Mouse (Mus musculus): ENCODE results near the gene Csf2ra. TPM values are rescaled to one million over a fixed set of nuclear protein-coding genes. Genes with fewer than 3 reads are reported as not detected.
"Not testable (repeated sequence)": the region's sequence is repeated elsewhere in the genome, so short reads cannot be mapped to it uniquely, and the experiment has no call there.

Csf2ra gene
- polyA plus RNA-seq, 1 experiment from 2014 or later = 9.9 TPM

DNA sequence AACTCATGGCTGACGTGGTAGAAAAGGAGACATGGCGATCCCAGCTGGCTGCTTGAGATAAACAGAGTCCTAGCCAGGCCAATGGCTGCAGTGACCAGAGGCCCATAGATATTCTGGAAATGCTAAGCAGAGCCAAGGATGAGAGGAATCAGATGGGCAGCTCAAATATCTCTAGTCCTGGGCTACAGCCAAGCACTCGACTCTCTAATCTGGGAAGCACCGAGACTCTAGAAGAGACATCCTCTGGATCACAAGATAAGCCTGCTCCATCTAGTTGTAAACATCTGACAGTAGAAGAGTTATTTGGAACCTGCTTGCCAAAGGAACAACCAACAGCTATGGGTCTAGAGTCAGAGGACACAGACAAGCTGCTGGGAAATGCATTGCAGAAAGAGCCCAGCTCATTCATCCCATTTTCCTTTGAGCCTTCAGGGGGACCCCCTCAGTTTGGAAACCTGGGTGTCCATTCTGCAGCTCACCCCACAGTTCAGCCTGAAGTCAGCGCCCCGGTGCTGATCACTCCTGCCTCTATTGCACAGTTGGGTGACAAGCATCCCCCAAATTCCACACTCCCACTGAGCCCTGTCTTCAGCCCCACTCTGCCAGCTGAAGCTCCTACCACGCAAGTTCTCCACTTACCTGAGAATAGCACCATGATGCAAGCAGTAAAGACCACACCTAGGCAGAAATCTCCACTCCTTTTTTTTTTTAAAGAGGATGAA, 28.1 kb upstream of the Csf2ra start:
- 68% methylated on average over 7 of the region's 7 CpGs for WGBS (ENCODE audit: insufficient replicate concordance)
- Histone ChIP-seq H3K9me3 (replicated peaks) (no peaks in the 10 kb centered on the region), H3K27ac (no peak overlapping the region), H3K36me3 (no peaks in the 10 kb centered on the region), H3K4me3 (replicated peaks) (no peak overlapping the region), H3K4me1 (replicated peaks) (no peaks in the 10 kb centered on the region), H3K9ac (no peak overlapping the region), H3K4me2 (no peak overlapping the region), H3K27me3 (no peaks in the 10 kb centered on the region)
- DNase-seq (no peak), ATAC-seq (ENCODE audit: low read depth) (no peak)

DNA sequence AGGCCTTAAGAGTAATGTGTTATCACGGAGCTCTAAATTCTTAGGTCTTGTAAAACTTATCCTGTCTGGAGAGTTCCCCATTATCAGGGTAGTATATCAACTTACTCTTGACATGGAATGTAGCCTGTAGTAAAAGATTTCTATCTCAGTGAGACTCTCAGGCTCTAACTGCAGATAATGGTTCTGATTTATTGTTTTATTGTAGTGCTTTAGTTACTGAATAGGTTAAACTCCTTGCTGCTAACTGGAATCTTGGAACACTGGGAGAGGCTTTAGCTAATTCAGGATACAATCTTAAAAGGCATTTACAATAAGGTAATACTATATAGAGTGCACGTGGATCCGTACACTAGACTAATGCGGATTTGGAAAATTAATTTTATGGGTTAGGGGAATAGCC, 19.1 kb upstream of the Csf2ra start:
- not testable (repeated sequence) for H3K27ac ChIP-seq; H3K4me3 ChIP-seq (replicated peaks); H3K9me3 ChIP-seq (replicated peaks); H3K4me1 ChIP-seq (replicated peaks); DNase-seq; ATAC-seq (ENCODE audit: low read depth); H3K4me2 ChIP-seq; H3K36me3 ChIP-seq; H3K9ac ChIP-seq; H3K27me3 ChIP-seq
- WGBS (ENCODE audit: insufficient replicate concordance) = 72% methylated on average over 4 of the region's 4 CpGs

DNA sequence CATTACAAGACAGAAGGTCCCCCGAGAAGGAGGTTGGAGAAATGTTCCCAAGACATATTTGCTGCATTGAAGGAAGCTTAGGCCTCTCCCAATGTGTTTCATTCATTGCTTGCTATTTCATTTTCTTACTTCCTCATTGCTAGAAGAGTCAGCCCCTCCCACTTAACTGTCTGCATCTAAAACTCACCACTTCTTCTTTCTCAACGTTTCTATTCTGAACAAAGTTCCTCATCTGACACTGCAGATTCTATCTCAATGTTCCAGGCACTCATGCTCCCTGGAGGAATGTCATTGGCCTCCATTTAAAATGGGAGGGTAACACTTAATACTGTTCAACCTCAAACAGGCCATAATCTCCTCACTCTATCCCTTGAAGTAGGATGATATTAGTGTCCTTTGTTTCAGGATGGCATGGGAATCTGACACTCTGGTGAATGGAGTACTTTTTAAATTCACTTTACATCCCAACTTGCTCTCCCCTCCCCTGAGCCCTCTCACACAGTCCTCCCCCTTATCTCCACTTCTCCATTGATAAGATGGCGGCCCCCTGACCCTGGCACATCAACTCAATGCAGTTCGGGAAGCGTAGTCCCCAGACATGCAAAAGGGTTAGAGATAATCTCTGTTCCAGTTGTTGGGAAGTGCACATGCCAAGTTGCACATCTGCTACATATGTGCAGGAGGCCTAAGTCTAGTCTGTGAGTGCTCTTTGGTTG, 16.6 kb upstream of the Csf2ra start:
- no peaks in the 10 kb centered on the region for H3K4me1 ChIP-seq (replicated peaks)
- no peak overlapping the region for H3K27ac ChIP-seq
- ATAC-seq (ENCODE audit: low read depth) (no peak), DNase-seq (no peak)
- H3K27me3 ChIP-seq = no peaks in the 10 kb centered on the region
- no peak overlapping the region for H3K9ac ChIP-seq
- H3K36me3 ChIP-seq = no peaks in the 10 kb centered on the region
- no peak overlapping the region for H3K4me3 ChIP-seq (replicated peaks)
- no peak overlapping the region for H3K4me2 ChIP-seq
- WGBS (ENCODE audit: insufficient replicate concordance) = 41% methylated on average over 5 of the region's 5 CpGs
- no peaks in the 10 kb centered on the region for H3K9me3 ChIP-seq (replicated peaks)

DNA sequence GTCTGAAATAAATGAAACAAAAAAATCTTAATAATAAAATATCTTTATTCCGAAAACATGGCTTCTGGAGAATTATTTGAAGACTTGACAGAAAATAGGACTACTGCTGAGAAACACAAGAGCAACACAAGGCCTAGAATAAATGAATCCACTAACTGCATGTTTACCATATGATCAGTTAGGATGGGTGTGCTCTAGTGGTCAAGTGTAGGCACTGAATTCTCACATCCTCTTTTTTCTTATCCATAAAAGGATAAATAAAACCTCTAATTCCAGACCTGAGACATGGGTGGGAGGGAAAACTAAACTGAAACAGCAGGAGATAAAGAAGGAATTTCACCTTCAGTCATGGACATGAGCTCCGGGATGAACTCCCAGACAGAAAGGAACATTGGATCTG, 9.7 kb upstream of the Csf2ra start:
- Histone ChIP-seq H3K9ac (no peak overlapping the region), H3K4me2 (no peak overlapping the region), H3K9me3 (replicated peaks) (no peaks in the 10 kb centered on the region), H3K27ac (no peak overlapping the region), H3K36me3 (no peaks in the 10 kb centered on the region), H3K4me3 (replicated peaks) (no peak overlapping the region), H3K27me3 (no peaks in the 10 kb centered on the region), H3K4me1 (replicated peaks) (no peaks in the 10 kb centered on the region)
- ATAC-seq (ENCODE audit: low read depth) (no peak), DNase-seq (no peak)
- WGBS (ENCODE audit: insufficient replicate concordance) = 57% methylated on average over 2 of the region's 2 CpGs

DNA sequence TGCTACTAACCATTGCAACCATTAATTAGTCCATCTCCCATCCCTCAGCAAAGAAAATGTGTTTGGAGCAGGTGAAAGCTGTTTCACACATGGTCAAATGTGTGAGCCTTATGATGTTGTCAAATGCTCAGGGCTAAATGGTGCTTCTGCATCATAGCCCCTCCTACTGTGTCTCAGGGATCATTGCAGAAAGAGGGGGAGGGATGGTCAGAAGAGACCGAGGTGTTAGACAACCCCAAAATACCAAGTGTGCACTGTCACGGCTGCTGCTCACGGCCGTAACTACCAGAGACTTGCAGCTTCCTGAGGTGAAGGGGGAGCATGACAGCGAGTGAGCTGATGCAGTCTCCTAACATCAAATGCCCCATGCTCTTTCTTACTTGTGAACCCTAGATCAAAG, 6.3 kb upstream of the Csf2ra start:
- no peak for DNase-seq
- Histone ChIP-seq H3K4me1 (replicated peaks) (no peaks in the 10 kb centered on the region), H3K27me3 (no peaks in the 10 kb centered on the region), H3K4me2 (no peak overlapping the region), H3K4me3 (replicated peaks) (no peak overlapping the region), H3K9ac (no peak overlapping the region), H3K36me3 (no peaks in the 10 kb centered on the region), H3K9me3 (replicated peaks) (no peaks in the 10 kb centered on the region), H3K27ac (no peak overlapping the region)
- 54% methylated on average over 5 of the region's 5 CpGs for WGBS (ENCODE audit: insufficient replicate concordance)
- no peak for ATAC-seq (ENCODE audit: low read depth)

DNA sequence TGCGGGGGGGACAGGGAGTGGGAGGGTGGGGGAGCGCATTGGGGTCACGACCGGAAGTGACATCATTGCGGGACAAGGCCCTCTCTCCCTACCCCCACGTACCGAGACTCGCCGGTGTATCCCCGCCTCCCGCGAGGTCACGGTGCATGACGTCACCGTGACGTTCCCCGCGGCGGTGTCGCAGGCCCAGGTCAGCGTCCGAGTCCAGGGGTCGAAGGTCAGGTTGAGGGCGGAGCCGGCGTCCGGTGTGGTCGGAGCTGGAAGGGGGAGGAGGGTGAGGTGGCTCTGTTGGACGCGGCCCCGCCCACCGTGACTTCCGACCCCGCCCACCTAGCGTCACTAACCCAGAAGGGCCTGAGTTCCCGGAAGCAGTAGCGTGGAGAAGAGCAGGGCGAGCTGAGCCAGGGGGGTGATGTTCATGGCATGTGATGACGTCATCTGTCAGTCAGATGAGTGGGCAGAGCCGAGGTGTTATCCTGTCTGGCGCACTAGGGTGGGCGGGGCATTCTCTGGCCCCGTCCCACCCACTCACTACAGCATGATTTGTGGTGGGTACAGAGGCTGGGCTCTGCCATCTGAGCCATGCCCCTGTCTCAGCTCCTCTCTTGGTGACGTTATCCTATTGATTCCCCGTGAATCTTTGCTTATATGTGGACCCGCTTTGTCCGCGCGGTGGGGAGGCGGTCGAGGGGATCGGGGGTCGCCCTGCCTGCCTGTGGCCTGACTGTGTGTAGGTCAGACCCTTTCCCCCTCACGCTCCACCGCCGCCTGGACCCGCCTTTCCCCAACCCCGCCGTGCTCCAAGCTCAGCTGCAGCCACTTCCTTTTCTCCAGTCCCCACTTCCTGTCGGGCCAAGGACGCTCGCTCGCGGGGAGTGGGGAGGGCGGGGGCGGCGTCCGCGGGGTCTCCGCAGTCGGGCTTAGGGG, 1.0 kb downstream of the Csf2ra start:
- Histone ChIP-seq H3K9me3 (replicated peaks) (peaks cover 10% of the 10 kb centered on the region; the same call in 1 of the 2 replicates), H3K27ac (peak overlapping the region; percentile 81), H3K27me3 (peaks cover 4% of the 10 kb centered on the region; the same call in 1 of the 2 replicates), H3K4me2 (peak overlapping the region; percentile 74), H3K9ac (peak overlapping the region; percentile 39), H3K4me3 (replicated peaks) (peak overlapping the region; percentile 61), H3K4me1 (replicated peaks) (peaks cover 31% of the 10 kb centered on the region), H3K36me3 (no peaks in the 10 kb centered on the region)
- ATAC-seq (ENCODE audit: low read depth) = peak; percentile 81
- WGBS (ENCODE audit: insufficient replicate concordance) = 1% methylated on average over 71 of the region's 71 CpGs
- DNase-seq = peak; percentile 80

DNA sequence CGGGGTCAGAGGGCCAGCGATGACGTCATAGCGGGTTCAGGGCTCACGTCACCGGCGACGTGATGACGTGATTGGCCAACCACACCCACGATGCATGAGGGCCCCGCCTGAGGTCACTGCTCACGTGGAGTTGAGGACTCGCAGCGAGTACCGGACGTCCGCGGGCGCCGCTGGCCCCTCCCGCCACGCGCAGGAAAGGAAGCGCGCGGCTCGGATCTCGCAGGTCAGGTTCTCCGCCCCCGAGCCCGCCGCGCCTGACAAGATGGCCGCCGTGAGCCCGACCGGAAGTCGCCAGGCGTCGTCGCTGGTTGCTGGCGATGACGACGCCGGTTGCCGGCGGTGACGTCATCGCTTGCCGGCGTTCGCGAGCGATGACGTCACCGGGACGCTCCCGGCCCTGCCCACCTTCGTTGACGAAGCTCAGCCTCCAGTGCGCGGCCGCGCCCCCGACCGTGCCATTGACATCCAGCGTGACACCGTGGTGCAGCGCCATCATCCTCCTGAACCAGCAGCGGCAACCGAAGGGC, 1.8 kb downstream of the Csf2ra start:
- H3K4me2 ChIP-seq = peak overlapping the region; percentile 74
- H3K4me3 ChIP-seq (replicated peaks) = peak overlapping the region; percentile 61
- peaks cover 10% of the 10 kb centered on the region; the same call in 1 of the 2 replicates for H3K9me3 ChIP-seq (replicated peaks)
- DNase-seq (no peak), ATAC-seq (ENCODE audit: low read depth) (peak; percentile 6; the same call in 1 of the 2 replicates)
- peaks cover 31% of the 10 kb centered on the region for H3K4me1 ChIP-seq (replicated peaks)
- H3K27ac ChIP-seq = peak overlapping the region; percentile 81
- WGBS (ENCODE audit: insufficient replicate concordance) = 2% methylated on average over 62 of the region's 71 CpGs
- H3K27me3 ChIP-seq = peaks cover 4% of the 10 kb centered on the region; the same call in 1 of the 2 replicates
- no peaks in the 10 kb centered on the region for H3K36me3 ChIP-seq
- no peak overlapping the region for H3K9ac ChIP-seq

DNA sequence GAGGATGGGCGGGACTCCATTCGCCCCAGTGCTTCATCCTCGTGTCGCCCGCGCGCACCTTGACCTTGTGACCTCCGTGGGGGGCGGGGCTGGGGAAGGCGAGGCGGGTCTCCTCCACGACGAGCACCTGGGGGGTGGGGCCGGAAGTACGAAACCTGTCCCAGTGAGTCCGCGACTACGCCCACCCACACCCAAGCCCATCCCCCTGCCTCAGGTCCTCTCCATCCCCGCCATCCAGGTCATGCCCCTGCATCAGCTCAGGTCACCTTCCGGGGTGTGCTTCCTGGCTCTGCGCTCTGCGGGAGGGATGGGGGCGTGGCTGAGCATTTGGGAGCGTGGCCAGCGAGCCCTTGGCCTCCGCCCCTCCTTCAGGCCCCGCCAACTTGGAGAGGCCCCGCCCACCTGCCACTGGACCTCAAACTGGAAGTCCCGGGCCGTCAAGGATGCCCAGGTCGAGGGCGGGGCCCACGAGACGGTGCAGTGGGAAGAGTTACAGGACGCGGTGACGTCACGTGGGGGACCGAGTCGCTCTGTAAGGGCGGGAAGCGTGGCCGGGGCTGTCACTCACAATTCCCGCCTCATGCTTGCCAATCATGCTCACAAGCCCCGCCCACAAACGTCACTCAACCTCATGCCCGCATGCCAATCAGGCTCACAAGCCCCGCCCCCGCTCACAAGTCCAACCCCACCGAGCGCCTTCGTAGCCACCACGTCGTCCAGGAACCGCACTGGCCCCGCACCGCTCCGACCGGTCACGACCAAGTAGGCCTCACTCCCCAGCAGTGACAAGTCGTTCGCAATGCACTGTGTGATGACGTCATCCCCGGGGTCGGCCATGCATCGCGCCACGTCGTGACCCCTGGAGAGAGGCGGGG, 2.5 kb downstream of the Csf2ra start:
- Histone ChIP-seq H3K4me1 (replicated peaks) (peaks cover 31% of the 10 kb centered on the region), H3K4me2 (peak overlapping the region; percentile 74), H3K36me3 (no peaks in the 10 kb centered on the region), H3K27ac (peak overlapping the region; percentile 81), H3K27me3 (peaks cover 6% of the 10 kb centered on the region; the same call in 1 of the 2 replicates), H3K9ac (no peak overlapping the region), H3K4me3 (replicated peaks) (peak overlapping the region; percentile 61), H3K9me3 (replicated peaks) (peaks cover 10% of the 10 kb centered on the region; the same call in 1 of the 2 replicates)
- peak; percentile 39 for ATAC-seq (ENCODE audit: low read depth)
- DNase-seq = peak; percentile 76
- 5% methylated on average over 65 of the region's 70 CpGs for WGBS (ENCODE audit: insufficient replicate concordance)

DNA sequence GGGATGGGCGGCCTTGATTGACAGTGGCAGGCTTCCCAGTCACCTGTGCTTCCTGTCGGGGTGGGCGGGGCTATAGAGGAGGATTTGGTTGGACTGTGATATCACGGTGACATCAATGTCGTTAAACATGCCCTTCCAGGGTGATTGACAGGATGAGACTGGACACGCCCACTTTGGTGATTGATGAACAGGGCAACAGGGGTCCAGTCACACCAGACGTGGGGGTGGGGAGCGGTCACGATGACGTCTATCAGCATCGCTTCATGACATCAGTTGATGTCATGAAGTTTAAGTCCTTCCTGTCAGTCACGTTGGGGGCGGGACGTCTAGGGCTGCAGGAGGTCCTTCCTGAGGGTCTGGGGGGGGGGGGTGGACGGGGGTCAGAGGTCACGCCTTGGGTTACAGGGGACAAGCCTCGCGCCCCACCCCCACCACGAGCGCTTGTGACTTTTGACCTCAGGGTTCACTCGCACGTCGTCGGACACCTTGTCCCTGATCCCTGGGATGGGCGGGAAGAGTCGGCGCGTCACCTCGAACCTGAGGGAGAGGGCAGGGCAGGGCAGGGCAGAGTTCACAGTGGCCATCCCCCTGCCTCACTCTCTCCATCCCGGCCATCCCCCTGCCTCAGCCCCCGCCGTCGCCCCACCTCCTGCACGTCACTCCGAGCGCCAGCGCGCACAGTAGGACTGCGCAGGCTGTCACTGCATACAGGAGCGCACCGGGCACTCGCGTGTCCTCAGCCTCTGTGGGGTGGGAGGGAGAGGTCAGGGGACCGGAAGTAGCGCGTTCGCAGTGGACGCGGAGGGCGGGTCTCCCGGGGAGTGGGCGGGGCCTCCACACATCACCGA, 3.3 kb downstream of the Csf2ra start:
- peaks cover 6% of the 10 kb centered on the region; the same call in 1 of the 2 replicates for H3K27me3 ChIP-seq
- H3K9me3 ChIP-seq (replicated peaks) = peaks cover 10% of the 10 kb centered on the region; the same call in 1 of the 2 replicates
- no peak; the same call in none of the 2 replicates for ATAC-seq (ENCODE audit: low read depth)
- H3K27ac ChIP-seq = no peak overlapping the region
- H3K4me1 ChIP-seq (replicated peaks) = peaks cover 31% of the 10 kb centered on the region
- WGBS (ENCODE audit: insufficient replicate concordance) = 38% methylated on average over 49 of the region's 53 CpGs
- H3K36me3 ChIP-seq = no peaks in the 10 kb centered on the region
- peak; percentile 3 for DNase-seq
- H3K4me3 ChIP-seq (replicated peaks) = peak overlapping the region; percentile 61
- H3K9ac ChIP-seq = no peak overlapping the region
- peak overlapping the region; percentile 74 for H3K4me2 ChIP-seq
